In genomic region chr1:127980911-127981559, GRCm38 (mm10) we compare ENCODE assay signal across 12 mouse cellular contexts.
A peak's percentile ranks its signal among the peaks of the same experiment; 100 is the strongest.
DNase-seq lines count a peak whose midpoint lies in the region; ATAC-seq and TF ChIP-seq lines count a peak whose summit lies in the region.
"Had no signal": no experiment of that assay in that cellular context is flagged by ENCODE, and none has a peak within 500 bp of the region (broad histone marks: within the 10 kb centered on the region; RNA-seq: fewer than 3 reads in every experiment).

No protein-coding gene starts in this region.

- no peak overlapping the region for H3K27ac ChIP-seq in kidney, postnatal 0 days
- no peak overlapping the region for H3K27ac ChIP-seq in embryonic facial prominence, embryonic 11.5 days (replicated peaks; ENCODE audit: low read depth, low read length)
- H3K27ac ChIP-seq: hindbrain, embryonic 15.5 days; limb, embryonic 10.5 days; midbrain, embryonic 15.5 days had no signal

- peak; percentile 44; the same call in 1 of the 2 replicates for ATAC-seq in kidney, postnatal 0 days (replicated peaks; ENCODE audit: low FRiP score, low read depth)
- ATAC-seq in embryonic facial prominence, embryonic 11.5 days (replicated peaks; ENCODE audit: insufficient number of reproducible peaks, low FRiP score, low TSS enrichment, low read depth), result no peak
- ATAC-seq in monocyte, adult 5-6 weeks (replicated peaks; ENCODE audit: insufficient number of reproducible peaks, low FRiP score, low TSS enrichment, poor library complexity, severe bottlenecking), result peak; percentile 81
- ATAC-seq: midbrain, embryonic 15.5 days had no signal

- no peak overlapping the region for H3K9ac ChIP-seq in kidney, postnatal 0 days (ENCODE audit: low read depth, low read length)
- H3K9ac ChIP-seq in embryonic facial prominence, embryonic 11.5 days (replicated peaks; ENCODE audit: low read length), result no peak overlapping the region
- H3K9ac ChIP-seq: hindbrain, embryonic 15.5 days; midbrain, embryonic 15.5 days had no signal

- WGBS in kidney, postnatal 0 days, result 19% methylated on average over 2 of the region's 2 CpGs
- 40% methylated on average over 2 of the region's 2 CpGs for WGBS in embryonic facial prominence, embryonic 11.5 days

- no peak overlapping the region for H3K4me2 ChIP-seq in kidney, postnatal 0 days (ENCODE audit: low read length)
- no peak overlapping the region for H3K4me2 ChIP-seq in embryonic facial prominence, embryonic 11.5 days (ENCODE audit: low read depth, low read length)
- H3K4me2 ChIP-seq: hindbrain, embryonic 15.5 days; midbrain, embryonic 15.5 days had no signal

- H3K4me1 ChIP-seq in kidney, postnatal 0 days (replicated peaks; ENCODE audit: insufficient read depth, low read length), result 0 out of 2 replicates have a peak, but pooled peaks cover 6% of the 10 kb centered on the region
- no peaks in the 10 kb centered on the region for H3K4me1 ChIP-seq in embryonic facial prominence, embryonic 11.5 days (ENCODE audit: control insufficient read depth, insufficient read depth, low read length)
- H3K4me1 ChIP-seq: midbrain, embryonic 15.5 days had no signal

- no peaks in the 10 kb centered on the region for H3K36me3 ChIP-seq in kidney, postnatal 0 days (ENCODE audit: insufficient read depth, low read length)
- no peaks in the 10 kb centered on the region for H3K36me3 ChIP-seq in embryonic facial prominence, embryonic 11.5 days (replicated peaks; ENCODE audit: control insufficient read depth, insufficient read depth, low read depth, low read length)
- H3K36me3 ChIP-seq: hindbrain, embryonic 15.5 days; midbrain, embryonic 15.5 days had no signal

- H3K9me3 ChIP-seq in kidney, postnatal 0 days (replicated peaks; ENCODE audit: low read length), result no peaks in the 10 kb centered on the region
- H3K9me3 ChIP-seq in embryonic facial prominence, embryonic 11.5 days (replicated peaks; ENCODE audit: control insufficient read depth, low read length), result no peaks in the 10 kb centered on the region
- H3K9me3 ChIP-seq: hindbrain, embryonic 15.5 days; limb, embryonic 10.5 days; midbrain, embryonic 15.5 days had no signal

- no peaks in the 10 kb centered on the region for H3K27me3 ChIP-seq in kidney, postnatal 0 days (ENCODE audit: insufficient read depth, low read length)
- H3K27me3 ChIP-seq in embryonic facial prominence, embryonic 11.5 days (ENCODE audit: control insufficient read depth, insufficient read depth, low read length), result no peaks in the 10 kb centered on the region
- H3K27me3 ChIP-seq: hindbrain, embryonic 15.5 days; midbrain, embryonic 15.5 days had no signal

- no peak for TF ChIP-seq CTCF in kidney, postnatal 0 days (IDR thresholded peaks at IDR 0.05; ENCODE audit: low read depth)

- peak; percentile 56 for DNase-seq in kidney, postnatal 0 days (ENCODE audit: low spot score)
- DNase-seq in kidney, postnatal 36 days, result no peak
- DNase-seq in Muller cell, postnatal 12 days (ENCODE audit: inconsistent ontology term), result peak; percentile 74
- DNase-seq in embryonic facial prominence, embryonic 11.5 days (ENCODE audit: low spot score), result peak; percentile 34
- DNase-seq in urinary bladder, postnatal 25 days (ENCODE audit: low spot score), result no peak
- DNase-seq in cerebellum, adult 9-11 months, result no peak
- DNase-seq: lung, adult 2 months; right cerebral cortex, postnatal 25 days had no signal

- H3K4me3 ChIP-seq in kidney, postnatal 0 days (replicated peaks; ENCODE audit: low read depth, low read length), result no peak overlapping the region
- no peak overlapping the region for H3K4me3 ChIP-seq in embryonic facial prominence, embryonic 11.5 days (ENCODE audit: low read depth, low read length)
- H3K4me3 ChIP-seq: hindbrain, embryonic 15.5 days; limb, embryonic 10.5 days; midbrain, embryonic 15.5 days had no signal

Comparison
In these comparisons a context has a peak if more than half of its experiments do, and no peak if none do; other contexts are left out.
1. DNase-seq: peak in kidney, postnatal 0 days (single experiment), Muller cell, postnatal 12 days (single experiment) and embryonic facial prominence, embryonic 11.5 days (single experiment); none in kidney, postnatal 36 days (0 of 2), urinary bladder, postnatal 25 days (single experiment) and cerebellum, adult 9-11 months (single experiment).